Mouse (Mus musculus): ENCODE measurements around the gene Cdsn.
A peak's percentile ranks its signal among the peaks of the same experiment; 100 is the strongest.

Gene Cdsn

GRCm38 (mm10) chr17:35534343-35534742, 17.6 kb upstream of the Cdsn start:
- peak; percentile 67 for DNase-seq (ENCODE audit: low spot score)

DNA sequence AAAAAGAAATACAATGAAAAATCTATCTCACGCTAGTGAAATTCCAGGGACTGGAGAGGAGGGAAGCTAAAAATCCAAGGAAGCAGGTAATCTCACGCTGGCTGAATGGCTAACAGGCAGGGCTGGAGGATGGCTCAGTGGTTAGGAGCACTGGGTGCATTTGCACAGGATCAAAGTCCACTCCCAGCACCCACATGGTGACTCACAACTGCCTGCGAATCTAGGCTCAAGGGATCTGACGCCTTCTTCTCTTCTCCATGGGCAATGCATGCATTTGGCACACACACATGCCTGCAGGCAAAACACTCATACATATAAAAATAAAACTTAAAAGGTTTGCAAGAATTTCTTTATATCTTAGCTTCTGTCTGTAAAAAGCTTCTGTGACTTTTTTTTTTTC, 14.5 kb upstream of the Cdsn start:
- DNase-seq (ENCODE audit: low spot score): no peak

DNA sequence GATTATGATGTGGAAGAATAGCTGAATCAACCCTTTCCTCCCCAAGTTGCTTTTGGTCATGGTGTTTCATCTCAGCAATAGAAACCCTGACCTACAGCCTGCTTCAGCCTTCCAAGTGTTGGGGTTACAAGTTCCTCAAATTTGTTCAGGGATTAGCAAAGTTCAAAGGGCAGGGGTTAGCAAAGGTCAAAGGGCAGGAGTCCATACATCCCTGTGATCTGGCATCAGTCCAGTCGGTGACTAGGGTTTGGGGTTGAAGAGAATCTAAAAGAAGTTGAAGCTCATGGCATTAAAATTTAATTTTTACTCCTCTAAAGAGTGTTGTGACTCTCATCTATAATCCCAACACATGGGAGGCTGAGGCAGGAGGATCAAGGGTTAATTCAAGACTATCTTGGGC, 13.5 kb upstream of the Cdsn start:
- no peak for DNase-seq (ENCODE audit: low spot score)

GRCm38 (mm10) chr17:35539540-35539939, 12.4 kb upstream of the Cdsn start:
- DNase-seq (ENCODE audit: low spot score): no peak

- no peak for DNase-seq (ENCODE audit: low spot score)
Measured at GRCm38 (mm10) chr17:35542761-35543411, 9.0 kb upstream of the Cdsn start.

DNA sequence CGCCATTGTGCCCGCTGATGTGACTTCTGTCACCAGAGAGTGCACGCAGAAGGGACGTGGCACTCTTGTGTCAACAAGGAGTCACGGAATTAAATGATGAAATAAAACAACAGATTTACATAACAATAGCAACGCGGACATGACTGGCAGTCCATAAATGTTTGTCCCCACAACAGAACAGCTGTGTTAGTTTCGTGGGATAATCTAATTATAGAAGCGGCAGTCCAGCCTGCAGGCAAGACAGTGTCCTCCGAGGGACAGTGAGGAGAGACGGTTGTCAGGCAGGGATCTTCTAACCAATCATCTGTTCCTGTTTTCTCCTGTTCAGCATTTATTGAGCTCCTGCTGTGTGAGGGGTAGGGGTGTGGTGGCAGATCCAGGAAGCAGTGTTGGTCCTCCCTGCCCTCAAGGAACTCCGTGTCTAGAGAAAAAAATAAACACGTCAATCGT, 8.5 kb upstream of the Cdsn start:
- DNase-seq (ENCODE audit: low spot score): no peak

GRCm38 (mm10) chr17:35544001-35544400, 7.9 kb upstream of the Cdsn start:
- DNase-seq (ENCODE audit: low spot score): no peak

- no peak for DNase-seq (ENCODE audit: low spot score)
Measured at GRCm38 (mm10) chr17:35544680-35545079, 7.2 kb upstream of the Cdsn start.

DNA sequence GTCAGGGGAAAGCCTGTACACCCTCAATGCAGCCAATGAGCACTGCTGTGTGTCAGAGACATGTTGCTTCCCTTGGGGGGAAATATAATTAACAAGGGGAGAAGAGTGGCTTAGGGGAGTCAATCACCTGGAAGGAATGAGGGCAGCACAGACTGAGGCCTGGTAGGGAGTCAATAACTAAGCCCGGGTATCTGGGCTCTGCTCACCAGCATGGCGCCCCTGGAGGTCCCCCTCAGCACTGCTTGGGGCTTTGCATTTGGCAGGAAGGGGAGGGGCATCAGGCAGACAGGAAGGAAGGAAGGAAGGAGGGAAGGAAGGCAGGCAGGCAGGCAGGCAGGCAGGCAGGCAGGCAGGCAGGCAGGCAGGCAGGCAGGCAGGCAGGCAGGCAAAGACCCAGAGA, 4.5 kb upstream of the Cdsn start:
- no peak for DNase-seq (ENCODE audit: low spot score)

- no peak for DNase-seq (ENCODE audit: low spot score)
Measured at GRCm38 (mm10) chr17:35548636-35549035, 3.3 kb upstream of the Cdsn start.

GRCm38 (mm10) chr17:35549437-35550142, 2.3 kb upstream of the Cdsn start:
- peak; percentile 71 for DNase-seq (ENCODE audit: low spot score)

- DNase-seq (ENCODE audit: low spot score): no peak
Measured at GRCm38 (mm10) chr17:35550143-35550494, 1.8 kb upstream of the Cdsn start.

DNA sequence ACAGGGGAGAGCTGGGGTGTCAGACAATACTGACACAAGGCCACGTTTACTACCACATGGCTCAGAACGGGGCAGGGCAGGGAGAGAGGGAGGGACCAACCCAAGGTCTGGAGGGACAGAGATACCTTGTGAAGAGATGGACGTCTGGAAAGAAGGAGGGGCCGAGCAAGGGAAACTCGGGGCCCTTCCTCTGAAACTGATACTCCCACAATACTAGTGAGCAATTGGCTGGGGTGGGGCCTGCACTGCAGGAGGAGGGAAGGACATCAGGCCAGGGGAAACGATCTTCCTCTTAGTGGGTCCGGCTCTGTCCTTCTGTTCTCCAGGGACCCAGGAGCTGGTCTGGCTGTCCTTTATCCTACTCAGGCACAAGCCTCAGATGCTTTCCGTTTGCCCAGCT, 1.1 kb upstream of the Cdsn start:
- no peak for DNase-seq (ENCODE audit: low spot score)

GRCm38 (mm10) chr17:35554321-35554720, 2.4 kb downstream of the Cdsn start:
- DNase-seq (ENCODE audit: low spot score): no peak

- no peak for DNase-seq (ENCODE audit: low spot score)
Measured at GRCm38 (mm10) chr17:35554761-35555397, 3.0 kb downstream of the Cdsn start.

DNA sequence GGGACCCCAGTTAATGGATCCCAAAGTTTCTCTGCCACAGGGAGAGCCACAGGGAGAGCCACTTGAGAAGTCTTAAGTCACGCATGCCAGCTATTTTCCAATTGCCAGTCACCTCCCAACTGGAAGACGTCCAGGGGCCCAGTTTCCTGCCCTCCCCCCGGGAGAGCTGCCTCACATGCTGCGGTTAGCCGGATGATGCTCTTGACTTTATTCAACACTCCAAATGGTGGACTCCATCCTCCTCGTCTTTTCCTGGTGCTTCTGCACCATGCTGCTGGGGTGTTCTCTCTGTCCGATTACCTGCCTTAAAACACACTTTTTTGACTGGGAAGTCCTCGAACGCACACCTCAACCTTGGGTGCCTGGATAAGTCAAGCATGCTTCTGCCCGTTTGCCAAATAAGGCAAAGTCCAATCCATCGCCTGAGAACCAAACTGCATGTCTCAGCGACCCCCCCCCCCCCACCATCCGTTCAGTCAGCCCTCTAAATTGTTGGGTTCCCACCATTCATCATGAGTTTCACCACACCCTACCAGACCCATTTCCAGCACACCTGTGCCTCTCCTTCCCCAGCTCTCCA, 4.3 kb downstream of the Cdsn start:
- DNase-seq (ENCODE audit: low spot score): no peak

- no peak for DNase-seq (ENCODE audit: low spot score)
Measured at GRCm38 (mm10) chr17:35556812-35557211, 4.9 kb downstream of the Cdsn start.

GRCm38 (mm10) chr17:35557351-35557750, 5.4 kb downstream of the Cdsn start:
- DNase-seq (ENCODE audit: low spot score): no peak

- no peak for DNase-seq (ENCODE audit: low spot score)
Measured at GRCm38 (mm10) chr17:35558216-35558615, 6.3 kb downstream of the Cdsn start.

GRCm38 (mm10) chr17:35567150-35567549, 15.2 kb downstream of the Cdsn start, which contains the start of gene 2300002M23Rik:
2300002M23Rik (plus strand) TSS chr17:35567450.
- DNase-seq (ENCODE audit: low spot score): no peak

GRCm38 (mm10) chr17:35567767-35568166, 15.8 kb downstream of the Cdsn start:
- no peak for DNase-seq (ENCODE audit: low spot score)

GRCm38 (mm10) chr17:35569091-35569944, 17.4 kb downstream of the Cdsn start:
- DNase-seq (ENCODE audit: low spot score): no peak
